Mouse (Mus musculus) small intestine, adult 10 weeks (tissue): ENCODE results near the gene Ftcd. TPM values are rescaled to one million over a fixed set of nuclear protein-coding genes. Genes with fewer than 3 reads are reported as not detected.

ENCODE experiments used
- polyA plus RNA-seq: library from polyadenylated mRNA; stranded (reverse); fragments of 350-450 nt; fragmentation: Illumina TruSeq; extraction: RNeasy Lipid Tissue Mini Kit (QIAGEN cat#74804); gene quantifications from one replicate; pipeline ENCODE4 v1.2.3, GENCODE M21; 2014; ENCODE audit warnings: low replicate concordance

The Ftcd gene
- polyA plus RNA-seq: not detected

GRCm38 (mm10) chr10:76575374-76575773, at the start of gene Ftcd:
Ftcd (plus strand) TSS chr10:76575648.

GRCm38 (mm10) chr10:76531375-76531774, 44.1 kb upstream of the Ftcd start, which contains the start of gene Lss:
Lss (plus strand) TSS chr10:76531588.

GRCm38 (mm10) chr10:76561972-76562371, 13.5 kb upstream of the Ftcd start, which contains the start of gene Spatc1l:
Spatc1l (plus strand) TSS chr10:76562272.

GRCm38 (mm10) chr10:76622928-76623680, 47.7 kb downstream of the Ftcd start, which contains the start of gene Col6a2:
Col6a2 (minus strand) TSS chr10:76623630.

Other genes with a start within 250 kb of the Ftcd start
- 8.8 TPM for gene Dip2a, start 230.4 kb upstream of the Ftcd start, polyA plus RNA-seq
- gene AC141477.1, start 135.2 kb upstream of the Ftcd start, polyA plus RNA-seq: not detected
- 8.7 TPM for gene Pcnt, start 132.9 kb upstream of the Ftcd start, polyA plus RNA-seq
- not detected for gene 2610028H24Rik, start 126.6 kb upstream of the Ftcd start, polyA plus RNA-seq
- 3.3 TPM for gene Mcm3ap, start 106.7 kb upstream of the Ftcd start, polyA plus RNA-seq
- 1.3 TPM for gene Ybey, start 106.5 kb upstream of the Ftcd start, polyA plus RNA-seq
- gene Lss, start 44.1 kb upstream of the Ftcd start, polyA plus RNA-seq: 3.6 TPM
- gene Spatc1l, start 13.4 kb upstream of the Ftcd start, polyA plus RNA-seq: not detected
- gene Col6a2, start 48.0 kb downstream of the Ftcd start, polyA plus RNA-seq: 2.6 TPM
- 9.5 TPM for gene Col6a1, start 150.5 kb downstream of the Ftcd start, polyA plus RNA-seq